Mouse (Mus musculus): Measurements from ENCODE around the gene Rad52. TPM values are rescaled to one million over a fixed set of nuclear protein-coding genes. Genes with fewer than 3 reads are reported as not detected.

Gene Rad52
- polyA plus RNA-seq (2016; fragmentation: Nextera tagmentation; extraction: Ambion mirVana): 25.7 and 27.9 TPM in 2 replicates

DNA sequence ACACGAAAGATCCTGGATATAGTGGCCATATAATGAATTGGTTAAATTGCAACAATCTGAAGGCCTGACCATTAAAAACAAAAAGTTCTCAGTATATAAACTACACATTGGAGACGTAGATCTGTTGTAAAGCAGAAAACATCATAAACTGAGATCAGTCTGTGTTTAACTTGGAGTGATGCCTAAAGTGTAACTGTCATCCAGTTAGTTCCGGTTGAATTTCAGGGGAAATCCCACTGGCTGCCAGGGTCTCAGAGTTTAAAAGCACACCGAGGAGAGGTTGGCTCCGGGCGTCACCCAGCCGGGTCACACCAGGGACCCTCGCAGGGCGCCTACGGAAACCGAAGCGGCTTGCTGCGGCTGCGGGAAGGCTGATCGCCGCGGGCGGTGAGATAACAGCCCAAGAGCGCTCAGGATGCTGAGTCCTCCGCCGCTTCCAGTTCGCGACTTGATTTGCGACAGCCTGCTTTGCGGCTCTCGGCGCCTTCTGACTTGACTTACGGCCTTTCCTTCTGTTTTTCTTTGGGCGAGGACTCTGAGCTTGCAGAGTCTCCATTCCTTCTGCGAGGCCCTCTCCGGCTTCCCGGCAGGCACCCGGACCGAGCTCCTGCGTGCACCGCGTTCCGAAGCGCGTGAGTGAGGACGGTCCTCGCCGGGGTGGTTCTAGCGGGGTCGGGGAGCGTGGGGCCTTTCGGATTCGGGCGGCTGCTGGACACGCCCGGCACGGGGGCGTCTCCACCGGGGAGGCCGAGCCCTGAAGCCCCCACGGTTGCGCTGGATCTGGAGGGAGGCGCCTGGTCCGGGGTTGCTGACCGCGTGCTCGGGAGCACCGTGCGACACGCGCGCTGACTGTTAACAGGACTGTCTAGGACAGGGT, at the start of gene Rad52:
Rad52 (plus strand) TSS at position 495 of the 877 bp plus-strand sequence.
- 1% methylated on average over 67 of the region's 67 CpGs for WGBS
- H3K9ac ChIP-seq (replicated peaks): peak within 1 kb of the TSS; percentile 91
- ATAC-seq (ENCODE audit: insufficient number of reproducible peaks, insufficient read depth, low FRiP score, low TSS enrichment, low read depth): peak; percentile 75; the same call in 1 of the 2 replicates

DNA sequence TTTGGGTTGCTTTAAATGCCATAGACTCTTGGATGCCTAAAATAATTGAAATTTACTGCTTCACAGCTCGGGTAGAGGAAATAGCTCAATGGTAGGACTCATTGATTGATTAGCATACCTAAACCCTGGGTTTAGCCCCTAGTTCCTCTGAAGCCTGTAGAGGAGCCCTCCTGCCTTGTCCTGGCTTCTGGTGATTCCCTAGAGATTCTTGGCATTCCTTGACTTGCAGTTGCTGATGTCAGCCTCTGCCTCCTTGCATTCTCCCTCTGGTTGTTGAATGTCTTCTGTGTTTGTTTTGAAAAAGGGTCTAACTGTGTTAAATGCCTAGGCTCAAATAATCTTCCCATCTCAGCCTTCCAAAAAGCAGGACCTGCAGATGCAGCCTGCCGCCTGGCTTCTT, 48.3 kb upstream of the Rad52 start:
- no peak for ATAC-seq (ENCODE audit: insufficient number of reproducible peaks, insufficient read depth, low FRiP score, low TSS enrichment, low read depth)
- H3K36me3 ChIP-seq: no peaks in the 10 kb centered on the region
- no peak overlapping the region for H3K27ac ChIP-seq
- no peak overlapping the region for H3K4me3 ChIP-seq (replicated peaks)
- H3K9me3 ChIP-seq: no peaks in the 10 kb centered on the region
- no peaks in the 10 kb centered on the region for H3K27me3 ChIP-seq
- WGBS: 49% methylated on average over 2 of the region's 2 CpGs
- no peak overlapping the region for H3K4me2 ChIP-seq
- peaks cover 4% of the 10 kb centered on the region for H3K4me1 ChIP-seq (replicated peaks)
- H3K9ac ChIP-seq (replicated peaks): no peak overlapping the region

More for the DNA sequence above, at the start of gene Rad52:
- Histone ChIP-seq H3K36me3 (peaks cover 10% of the 10 kb centered on the region; the same call in 1 of the 2 replicates), H3K9me3 (no peaks in the 10 kb centered on the region), H3K27me3 (no peaks in the 10 kb centered on the region), H3K4me2 (peak within 1 kb of the TSS; percentile 72), H3K27ac (peak within 1 kb of the TSS; percentile 96), H3K4me3 (replicated peaks) (peak within 1 kb of the TSS; percentile 85), H3K4me1 (replicated peaks) (peaks cover 3% of the 10 kb centered on the region)

DNA sequence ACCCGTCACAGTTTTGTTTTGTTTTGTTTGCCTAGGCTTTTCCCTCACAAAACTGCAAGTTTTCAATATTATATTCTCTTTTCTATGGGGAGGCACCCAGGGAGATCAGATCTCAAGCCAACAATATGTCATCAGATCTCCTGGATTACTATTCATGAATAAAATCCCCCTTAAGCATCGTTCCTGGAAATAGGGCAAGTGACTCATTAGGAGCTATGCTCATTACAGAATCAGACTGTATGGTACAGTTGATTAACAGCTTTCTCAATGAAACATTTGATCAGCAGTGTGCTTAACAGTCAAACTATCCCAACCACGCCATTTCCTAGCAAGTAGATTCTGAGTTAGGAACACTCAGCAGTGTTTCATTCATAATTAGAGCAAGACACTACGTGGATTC, 47.0 kb upstream of the Rad52 start:
- Histone ChIP-seq H3K4me3 (replicated peaks) (no peak overlapping the region), H3K4me2 (no peak overlapping the region), H3K36me3 (no peaks in the 10 kb centered on the region), H3K4me1 (replicated peaks) (no peaks in the 10 kb centered on the region), H3K9ac (replicated peaks) (no peak overlapping the region), H3K27ac (no peak overlapping the region), H3K9me3 (no peaks in the 10 kb centered on the region), H3K27me3 (no peaks in the 10 kb centered on the region)
- WGBS: 88% methylated on average over 4 of the region's 4 CpGs
- no peak for ATAC-seq (ENCODE audit: insufficient number of reproducible peaks, insufficient read depth, low FRiP score, low TSS enrichment, low read depth)

DNA sequence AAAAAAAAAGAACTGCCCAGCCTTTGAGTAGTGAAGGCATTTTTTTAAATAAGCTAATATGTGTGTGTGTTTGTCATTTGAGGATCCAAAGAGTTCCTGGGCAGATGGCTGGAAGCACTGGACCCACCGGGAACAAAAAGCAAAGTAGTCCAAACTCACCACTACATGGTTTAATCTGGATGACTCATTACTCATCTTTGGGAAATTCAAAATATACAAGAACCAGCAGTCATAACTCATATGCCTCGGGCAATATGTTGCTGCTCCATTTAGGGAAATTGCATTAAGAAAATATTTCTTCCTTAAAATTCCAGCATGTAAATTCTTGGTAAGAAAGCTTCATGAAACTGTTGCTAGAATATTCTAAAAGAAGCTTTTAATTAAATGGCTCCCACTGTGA, 42.3 kb upstream of the Rad52 start:
- 89% methylated on average over 2 of the region's 2 CpGs for WGBS
- Histone ChIP-seq H3K4me3 (replicated peaks) (no peak overlapping the region), H3K9ac (replicated peaks) (no peak overlapping the region), H3K27me3 (no peaks in the 10 kb centered on the region), H3K36me3 (no peaks in the 10 kb centered on the region), H3K27ac (no peak overlapping the region), H3K4me2 (no peak overlapping the region), H3K4me1 (replicated peaks) (no peaks in the 10 kb centered on the region), H3K9me3 (no peaks in the 10 kb centered on the region)
- no peak for ATAC-seq (ENCODE audit: insufficient number of reproducible peaks, insufficient read depth, low FRiP score, low TSS enrichment, low read depth)

DNA sequence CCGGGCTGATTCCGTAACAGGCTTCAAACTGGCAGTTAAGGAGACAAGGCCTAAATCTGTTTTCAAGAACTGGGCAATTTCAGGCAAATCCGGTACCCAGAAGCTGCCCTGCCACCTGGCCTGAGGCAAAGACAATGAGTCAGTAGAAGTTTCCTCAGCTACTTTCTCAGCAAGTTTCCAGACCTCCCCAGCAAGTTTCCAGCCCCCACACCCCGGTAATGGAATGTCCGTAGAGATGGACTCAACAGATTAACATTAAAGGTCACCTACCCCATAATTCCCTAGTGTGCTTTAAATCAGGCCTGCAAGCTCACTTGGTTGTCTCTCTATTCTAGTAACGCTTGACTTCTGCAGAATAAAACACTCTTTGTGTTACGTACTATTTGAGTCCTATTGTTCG, 41.0 kb upstream of the Rad52 start:
- Histone ChIP-seq H3K27ac (no peak overlapping the region), H3K9ac (replicated peaks) (no peak overlapping the region), H3K4me1 (replicated peaks) (no peaks in the 10 kb centered on the region), H3K36me3 (no peaks in the 10 kb centered on the region), H3K9me3 (no peaks in the 10 kb centered on the region), H3K4me2 (no peak overlapping the region), H3K27me3 (no peaks in the 10 kb centered on the region), H3K4me3 (replicated peaks) (no peak overlapping the region)
- no peak for ATAC-seq (ENCODE audit: insufficient number of reproducible peaks, insufficient read depth, low FRiP score, low TSS enrichment, low read depth)
- 87% methylated on average over 8 of the region's 8 CpGs for WGBS

- 92% methylated on average over 11 of the region's 11 CpGs for WGBS
- Histone ChIP-seq H3K4me2 (no peak overlapping the region), H3K9me3 (no peaks in the 10 kb centered on the region), H3K27me3 (no peaks in the 10 kb centered on the region), H3K4me1 (replicated peaks) (no peaks in the 10 kb centered on the region), H3K9ac (replicated peaks) (no peak overlapping the region), H3K4me3 (replicated peaks) (no peak overlapping the region), H3K27ac (no peak overlapping the region), H3K36me3 (no peaks in the 10 kb centered on the region)
- no peak for ATAC-seq (ENCODE audit: insufficient number of reproducible peaks, insufficient read depth, low FRiP score, low TSS enrichment, low read depth)
These were observed 38.0 kb upstream of the Rad52 start for GRCm38 (mm10) chr6:119864341-119865034.

GRCm38 (mm10) chr6:119883151-119883550, 19.3 kb upstream of the Rad52 start:
- no peak overlapping the region for H3K27ac ChIP-seq
- no peak for ATAC-seq (ENCODE audit: insufficient number of reproducible peaks, insufficient read depth, low FRiP score, low TSS enrichment, low read depth)
- H3K4me3 ChIP-seq (replicated peaks): no peak overlapping the region
- no peaks in the 10 kb centered on the region for H3K4me1 ChIP-seq (replicated peaks)
- H3K27me3 ChIP-seq: no peaks in the 10 kb centered on the region
- WGBS: 81% methylated on average over 7 of the region's 7 CpGs
- no peaks in the 10 kb centered on the region for H3K9me3 ChIP-seq
- H3K36me3 ChIP-seq: no peaks in the 10 kb centered on the region
- H3K9ac ChIP-seq (replicated peaks): no peak overlapping the region
- H3K4me2 ChIP-seq: no peak overlapping the region

DNA sequence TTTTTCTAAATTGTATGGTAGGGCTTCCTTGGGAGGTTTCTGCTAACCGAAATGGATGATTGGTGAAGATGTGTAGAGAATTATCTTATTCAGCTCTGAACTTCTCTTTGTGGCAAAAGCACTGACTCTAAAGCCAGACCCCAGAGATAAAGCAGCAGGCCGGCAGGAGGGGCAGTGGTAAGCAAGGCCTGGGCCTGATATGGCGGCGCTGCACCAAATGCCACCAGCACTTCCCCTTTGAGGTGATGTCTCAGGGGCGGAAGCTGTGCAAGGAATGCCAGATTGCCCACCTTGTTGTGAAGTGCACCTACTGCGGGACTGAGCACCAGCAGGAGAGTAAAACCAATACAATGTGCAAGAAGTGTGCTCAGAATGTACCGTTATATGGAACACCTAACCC, 9.8 kb upstream of the Rad52 start:
- H3K4me2 ChIP-seq: no peak overlapping the region
- 0 out of 2 replicates have a peak, but pooled peaks cover 2% of the 10 kb centered on the region for H3K27me3 ChIP-seq
- H3K9me3 ChIP-seq: no peaks in the 10 kb centered on the region
- WGBS: 80% methylated on average over 7 of the region's 7 CpGs
- no peak overlapping the region for H3K9ac ChIP-seq (replicated peaks)
- no peak overlapping the region for H3K27ac ChIP-seq
- H3K4me1 ChIP-seq (replicated peaks): no peaks in the 10 kb centered on the region
- no peak for ATAC-seq (ENCODE audit: insufficient number of reproducible peaks, insufficient read depth, low FRiP score, low TSS enrichment, low read depth)
- H3K36me3 ChIP-seq: no peaks in the 10 kb centered on the region
- H3K4me3 ChIP-seq (replicated peaks): no peak overlapping the region

- ATAC-seq (ENCODE audit: insufficient number of reproducible peaks, insufficient read depth, low FRiP score, low TSS enrichment, low read depth): no peak
- Histone ChIP-seq H3K36me3 (peaks cover 13% of the 10 kb centered on the region; the same call in 1 of the 2 replicates), H3K27me3 (no peaks in the 10 kb centered on the region), H3K27ac (peak overlapping the region; percentile 96), H3K9me3 (no peaks in the 10 kb centered on the region), H3K4me3 (replicated peaks) (peak overlapping the region; percentile 85), H3K9ac (replicated peaks) (peak overlapping the region; percentile 91), H3K4me2 (peak overlapping the region; percentile 72), H3K4me1 (replicated peaks) (peaks cover 3% of the 10 kb centered on the region)
- WGBS: 20% methylated on average over 15 of the region's 15 CpGs
These were observed 737 bp downstream of the Rad52 start for GRCm38 (mm10) chr6:119903081-119903789.

DNA sequence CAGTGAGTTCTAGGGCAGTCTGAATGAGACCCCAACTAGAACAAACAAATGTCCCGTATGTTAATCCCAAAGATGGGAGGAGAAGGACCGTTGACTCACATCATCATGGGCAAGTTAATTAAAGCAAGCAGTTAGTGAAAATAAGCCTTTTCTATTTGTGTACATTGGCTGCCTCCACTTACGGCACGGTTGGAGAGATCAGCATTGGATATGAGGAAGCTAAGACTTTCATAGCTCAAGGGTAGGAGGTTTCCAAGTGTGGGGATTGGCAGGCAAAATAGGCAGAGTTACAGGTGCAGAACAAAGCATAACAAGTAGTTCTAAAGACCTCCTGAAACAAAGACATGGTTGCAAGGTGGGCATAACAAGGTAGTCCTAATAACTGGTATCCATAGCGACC, 3.0 kb downstream of the Rad52 start:
- Histone ChIP-seq H3K27me3 (no peaks in the 10 kb centered on the region), H3K9me3 (no peaks in the 10 kb centered on the region), H3K4me2 (no peak overlapping the region), H3K27ac (no peak overlapping the region), H3K4me1 (replicated peaks) (peaks cover 3% of the 10 kb centered on the region), H3K4me3 (replicated peaks) (no peak overlapping the region), H3K9ac (replicated peaks) (no peak overlapping the region), H3K36me3 (peaks cover 13% of the 10 kb centered on the region; the same call in 1 of the 2 replicates)
- 90% methylated on average over 5 of the region's 5 CpGs for WGBS
- no peak for ATAC-seq (ENCODE audit: insufficient number of reproducible peaks, insufficient read depth, low FRiP score, low TSS enrichment, low read depth)

DNA sequence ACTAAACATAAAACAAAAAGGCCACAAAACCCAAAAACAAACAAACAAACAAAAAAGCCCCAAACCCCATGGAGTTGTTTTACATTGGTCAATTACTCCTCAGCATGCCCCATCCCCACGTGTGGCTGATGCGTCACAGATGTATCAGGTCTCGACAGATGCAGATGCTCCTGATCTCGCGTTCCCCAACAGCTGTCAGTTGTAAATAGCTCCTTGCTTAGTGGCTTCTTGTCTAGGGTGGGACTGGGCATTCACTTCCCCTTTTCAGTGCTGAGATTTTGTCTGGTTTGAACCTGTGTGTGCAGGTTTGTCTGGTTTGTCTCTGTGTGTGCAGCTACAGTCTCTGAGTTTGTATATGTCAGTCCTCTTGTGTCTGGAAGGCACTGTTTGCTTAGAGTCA, 9.5 kb downstream of the Rad52 start:
- no peak overlapping the region for H3K9ac ChIP-seq (replicated peaks)
- no peak overlapping the region for H3K27ac ChIP-seq
- H3K36me3 ChIP-seq: peaks cover 61% of the 10 kb centered on the region
- ATAC-seq (ENCODE audit: insufficient number of reproducible peaks, insufficient read depth, low FRiP score, low TSS enrichment, low read depth): no peak
- no peak overlapping the region for H3K4me3 ChIP-seq (replicated peaks)
- H3K4me2 ChIP-seq: no peak overlapping the region
- no peaks in the 10 kb centered on the region for H3K27me3 ChIP-seq
- H3K9me3 ChIP-seq: no peaks in the 10 kb centered on the region
- 73% methylated on average over 5 of the region's 5 CpGs for WGBS
- H3K4me1 ChIP-seq (replicated peaks): no peaks in the 10 kb centered on the region
